Mouse (Mus musculus) liver, postnatal 0 days (tissue): ENCODE measurements at regions not wholly inside any gene's neighbourhood (a gene's known extent, or its start where the extent isn't known, plus 50 kb on each side); places are given as distances from the start of the nearest gene placed in this dataset.

Experiments
- ATAC-seq: fragments of 200-750 bp; cut with Nextera tagmentation; 2 replicates; pipeline ENCODE4 v1.8.0; 2017; ENCODE audit warnings: mild to moderate bottlenecking, moderate library complexity
- DNase-seq: peaks from one replicate; pipeline ENCODE4 v3.0.0-alpha.2; 2016
- H3K27ac ChIP-seq: fragments of 300-500 bp; sonication (generic); 2 replicates; pipeline ENCODE4 v1.5.1; 2014; ENCODE audit warnings: antibody characterized with exemption, moderate library complexity, mild to moderate bottlenecking, low read depth
- H3K27me3 ChIP-seq: fragments of 300-500 bp; sonication (generic); 2 replicates; pipeline ENCODE4 v1.6.1; 2014; ENCODE audit warnings: low read length, control low read depth, mixed read lengths; ENCODE audit not compliant: insufficient read depth
- H3K36me3 ChIP-seq: fragments of 300-500 bp; sonication (generic); replicated peaks from 2 replicates; pipeline ENCODE4 v1.6.1; 2014; ENCODE audit warnings: mild to moderate bottlenecking, control low read depth, low read length, moderate library complexity, mixed read lengths; ENCODE audit not compliant: insufficient read depth
- H3K4me1 ChIP-seq: fragments of 300-500 bp; sonication (generic); 2 replicates; pipeline ENCODE4 v1.6.1; 2014; ENCODE audit warnings: antibody characterized with exemption, mild to moderate bottlenecking, control low read depth; ENCODE audit not compliant: insufficient read depth
- H3K4me2 ChIP-seq: fragments of 300-500 bp; sonication (generic); 2 replicates; pipeline ENCODE4 v1.6.1; 2014; ENCODE audit warnings: low read depth, mild to moderate bottlenecking, low read length, moderate library complexity, mixed read lengths
- H3K4me3 ChIP-seq: fragments of 300-500 bp; sonication (generic); 2 replicates; pipeline ENCODE4 v1.5.1; 2014; ENCODE audit warnings: low read depth, low read length
- H3K9ac ChIP-seq: fragments of 300-500 bp; sonication (generic); replicated peaks from 2 replicates; pipeline ENCODE4 v1.6.1; 2014; ENCODE audit warnings: mild to moderate bottlenecking, moderate library complexity
- H3K9me3 ChIP-seq: fragments of 300-500 bp; sonication (generic); 2 replicates; pipeline ENCODE4 v1.6.1; 2016; ENCODE audit warnings: mild to moderate bottlenecking, control low read depth, low read length, mixed read lengths
- CTCF ChIP-seq: sonication (generic); IDR thresholded peaks from 2 replicates; pipeline ENCODE4 v1.5.1; 2016; ENCODE audit warnings: antibody characterized with exemption, low read depth
- EP300 ChIP-seq: IDR thresholded peaks from 2 replicates; pipeline ENCODE4 v1.6.1; 2016; ENCODE audit warnings: antibody characterized with exemption, low read depth, mild to moderate bottlenecking
- WGBS: fragments of 180-500 bp; shearing (Covaris S2); extraction: QIAGEN DNeasy Blood & Tissue Kit; methylation state at CpG from one replicate; pipeline ENCODE4 v1.1.7; 2014; ENCODE audit not compliant: insufficient replicate concordance; 5-methylcytosine and 5-hydroxymethylcytosine counted together

GRCm38 (mm10) chr13:82106032-82106431 lies 323.2 kb downstream of the Cetn3 start:
- Histone ChIP-seq H3K27me3 (no peaks in the 10 kb centered on the region), H3K9ac (no peak overlapping the region), H3K27ac (no peak overlapping the region), H3K9me3 (no peaks in the 10 kb centered on the region), H3K4me1 (no peaks in the 10 kb centered on the region), H3K36me3 (no peaks in the 10 kb centered on the region), H3K4me2 (no peak overlapping the region), H3K4me3 (no peak overlapping the region)
- no peak for TF ChIP-seq CTCF
- TF ChIP-seq EP300, result no peak
- ATAC-seq (no peak), DNase-seq (no peak)
- WGBS, result 67% methylated on average over 2 of the region's 2 CpGs

GRCm38 (mm10) chr13:82129777-82130735 lies 347.2 kb downstream of the Cetn3 start:
- no peak overlapping the region for H3K9ac ChIP-seq
- H3K4me1 ChIP-seq, result no peaks in the 10 kb centered on the region
- no peaks in the 10 kb centered on the region for H3K9me3 ChIP-seq
- no peak for ATAC-seq
- no peak overlapping the region for H3K27ac ChIP-seq
- 60% methylated on average over 7 of the region's 7 CpGs for WGBS
- H3K36me3 ChIP-seq, result no peaks in the 10 kb centered on the region
- TF ChIP-seq CTCF (no peak), EP300 (no peak)
- no peak overlapping the region for H3K4me2 ChIP-seq
- no peak for DNase-seq
- no peaks in the 10 kb centered on the region for H3K27me3 ChIP-seq
- no peak overlapping the region for H3K4me3 ChIP-seq
